Mouse (Mus musculus) adrenal gland (tissue): ENCODE results near the gene Plekhg2.
"Not testable (repeated sequence)": the region's sequence is repeated elsewhere in the genome, so short reads cannot be mapped to it uniquely, and the experiment has no call there.

Source experiments
- intact Hi-C: fragments of 180-260 bp; cut with DNase I; formaldehyde crosslinking; loops from one replicate; pipeline ENCODE4 v1.15.1; 2025
- long read RNA-seq, 2 experiments: library from polyadenylated mRNA; unstranded; transcript quantifications; one replicate each; pipeline ENCODE4 v2.0.0; 2020; ENCODE audit warnings: borderline replicate concordance in 1 of 2; ENCODE audit not compliant: insufficient replicate concordance in 1 of 2

Plekhg2 gene
- long read RNA-seq, experiment 1, partial matches to known transcripts: 0 of 2 reads
- long read RNA-seq, experiment 1, other reads (novel, unspliced or antisense): 1 of 2 reads
- long read RNA-seq, experiment 2, partial matches to known transcripts: 0 of 3 reads
- long read RNA-seq, experiment 2, other reads (novel, unspliced or antisense): 1 of 3 reads

GRCm38 (mm10) chr7:28372251-28373108, at the start of gene Plekhg2:
Gene Plekhg2, minus strand, starts transcription at chr7:28372599.
- intact Hi-C loops: loop anchor here (1.0 kb wide), 1 partner anchor 14 kb away; no protein-coding TSS in a partner anchor

- intact Hi-C loops: no loop called here
These were observed 47.0 kb upstream of the Plekhg2 start for GRCm38 (mm10) chr7:28419416-28419815.

- intact Hi-C loops: no loop called here
These were observed 45.8 kb upstream of the Plekhg2 start for GRCm38 (mm10) chr7:28418096-28418670.

GRCm38 (mm10) chr7:28417368-28417767, 45.0 kb upstream of the Plekhg2 start:
- intact Hi-C loops: no loop called here

GRCm38 (mm10) chr7:28412826-28413225, 40.4 kb upstream of the Plekhg2 start:
- intact Hi-C loops: no loop called here

GRCm38 (mm10) chr7:28410841-28411475, 38.6 kb upstream of the Plekhg2 start:
- intact Hi-C loops: no loop called here

- intact Hi-C loops: no loop called here
These were observed 29.5 kb upstream of the Plekhg2 start for GRCm38 (mm10) chr7:28401942-28402341.

- intact Hi-C loops: no loop called here
These were observed 28.6 kb upstream of the Plekhg2 start for GRCm38 (mm10) chr7:28401030-28401429.

- intact Hi-C loops: no loop called here
These were observed 26.4 kb upstream of the Plekhg2 start for GRCm38 (mm10) chr7:28398696-28399340.

- intact Hi-C loops: no loop called here
These were observed 25.6 kb upstream of the Plekhg2 start for GRCm38 (mm10) chr7:28398000-28398399.

GRCm38 (mm10) chr7:28395425-28395824, 23.0 kb upstream of the Plekhg2 start:
- intact Hi-C loops: no loop called here

- intact Hi-C loops: no loop called here
These were observed 21.0 kb upstream of the Plekhg2 start for GRCm38 (mm10) chr7:28393272-28393951.

- intact Hi-C loops: no loop called here
These were observed 20.3 kb upstream of the Plekhg2 start, which contains the start of the genes Med29 and Paf1 for GRCm38 (mm10) chr7:28392429-28393271. Gene Med29, minus strand, starts transcription at chr7:28392708. Gene Paf1, plus strand, starts transcription at chr7:28392951.

GRCm38 (mm10) chr7:28390331-28390730, 17.9 kb upstream of the Plekhg2 start:
- intact Hi-C loops: no loop called here

- intact Hi-C loops: not testable (repeated sequence)
These were observed 15.0 kb upstream of the Plekhg2 start for GRCm38 (mm10) chr7:28387384-28387783.

- intact Hi-C loops: loop anchor here (1.0 kb wide), 1 partner anchor 14 kb away; no protein-coding TSS in a partner anchor
These were observed 14.5 kb upstream of the Plekhg2 start for GRCm38 (mm10) chr7:28386877-28387276.

GRCm38 (mm10) chr7:28386462-28386861, 14.1 kb upstream of the Plekhg2 start:
- intact Hi-C loops: loop anchor here (1.0 kb wide), 1 partner anchor 13 kb away; no protein-coding TSS in a partner anchor

- intact Hi-C loops: loop anchor here (1.0 kb wide), 1 partner anchor 13 kb away; no protein-coding TSS in a partner anchor
These were observed 13.6 kb upstream of the Plekhg2 start for GRCm38 (mm10) chr7:28386007-28386406.

GRCm38 (mm10) chr7:28385196-28385595, 12.8 kb upstream of the Plekhg2 start:
- intact Hi-C loops: no loop called here
